Mouse (Mus musculus): ENCODE measurements at regions not wholly inside any gene's neighbourhood (a gene's known extent, or its start where the extent isn't known, plus 50 kb on each side); places are given as distances from the start of the nearest gene placed in this dataset.

DNA sequence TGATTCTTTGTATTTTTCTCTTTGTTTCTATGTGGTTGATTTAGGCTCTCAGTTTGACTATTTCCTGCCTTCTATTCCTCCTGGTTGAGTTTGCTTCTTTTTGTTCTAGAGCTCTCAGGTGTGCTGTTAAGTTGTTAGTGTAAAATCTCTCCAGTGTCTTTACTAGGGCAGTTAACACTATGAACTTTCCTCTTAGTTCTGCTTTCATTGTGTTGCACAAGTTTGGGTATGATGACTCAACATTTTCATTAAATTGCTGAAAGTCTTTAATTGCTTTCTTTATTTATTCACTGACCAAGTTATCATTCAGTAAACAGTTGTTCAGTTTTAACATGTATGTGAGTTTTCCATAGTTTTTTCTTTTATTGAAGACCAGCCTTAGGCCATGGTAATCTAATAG is 772.9 kb upstream of the Marcks start:
- no peak overlapping the region for H3K9ac ChIP-seq (ENCODE audit: insufficient read depth, low read depth)
- no peaks in the 10 kb centered on the region for H3K36me3 ChIP-seq (replicated peaks in 1 of 2; ENCODE audit: control insufficient read depth in 1 of 2, insufficient read depth in 1 of 2, low read length in 1 of 2)
- no peak overlapping the region for H3K4me2 ChIP-seq (ENCODE audit: insufficient read depth, low read depth, poor library complexity, severe bottlenecking)
- H3K27me3 ChIP-seq (replicated peaks): no peaks in the 10 kb centered on the region
- in situ Hi-C loops (cut with MboI; ENCODE audit: low pct_ligation_motif_present, low pct_unique_long_range_greater_than_20kb, low sequenced_read_pairs) (no loop called here), dilution Hi-C loops (cut with MboI; ENCODE audit: extremely low pct_ligation_motif_present, extremely low pct_unique_long_range_greater_than_20kb, low sequenced_read_pairs) (no loop called here)
- no peaks in the 10 kb centered on the region for H3K79me2 ChIP-seq (replicated peaks; ENCODE audit: control insufficient read depth, extremely low read depth, insufficient read depth, poor library complexity, severe bottlenecking)
- DNase-seq (ENCODE audit: extremely low read depth): no peak
- no peaks in the 10 kb centered on the region for H3K9me3 ChIP-seq (replicated peaks; ENCODE audit: low read length)
- no peaks in the 10 kb centered on the region for H3K4me1 ChIP-seq (ENCODE audit: control insufficient read depth in 1 of 2, insufficient read depth in 2 of 2)
- H3K27ac ChIP-seq (ENCODE audit: insufficient read depth, low read depth): no peak overlapping the region
- no peak overlapping the region for H3K4me3 ChIP-seq (replicated peaks in 1 of 3; ENCODE audit: low read depth in 2 of 3, low read length in 2 of 3, poor library complexity in 1 of 3)
- no peak for TF ChIP-seq ETS1 (conservative IDR thresholded peaks at IDR 0.05; ENCODE audit: low read depth, low read length)
- no peak for TF ChIP-seq EP300 (IDR thresholded peaks at IDR 0.05; ENCODE audit: low read length)
- TF ChIP-seq RAD21 (IDR thresholded peaks at IDR 0.05; ENCODE audit: low read depth, low read length): no peak
- TF ChIP-seq MAZ (IDR thresholded peaks at IDR 0.05; ENCODE audit: low read depth, low read length): no peak
- no peak for TF ChIP-seq CTCF (conservative IDR thresholded peaks at IDR 0.05 in 1 of 2, IDR thresholded peaks at IDR 0.05 in 1 of 2; ENCODE audit: low read depth in 2 of 2, low read length in 2 of 2)
- no peak for TF ChIP-seq E2F4 (IDR thresholded peaks at IDR 0.05; ENCODE audit: insufficient replicate concordance, low read depth, low read length)
- no peak for TF ChIP-seq SMC3 (IDR thresholded peaks at IDR 0.05; ENCODE audit: low read depth, low read length)
- no peak for TF ChIP-seq ZNF384 (IDR thresholded peaks at IDR 0.05; ENCODE audit: low read depth, low read length)
- TF ChIP-seq ZKSCAN1 (IDR thresholded peaks at IDR 0.05; ENCODE audit: borderline replicate concordance, low read depth, low read length): no peak
- TF ChIP-seq UBTF (IDR thresholded peaks at IDR 0.05; ENCODE audit: low read depth, low read length): no peak
- TF ChIP-seq SIN3A (IDR thresholded peaks at IDR 0.05; ENCODE audit: low read length): no peak
- TF ChIP-seq MAX (IDR thresholded peaks at IDR 0.05; ENCODE audit: low read length): no peak
- no peak for TF ChIP-seq CHD1 (IDR thresholded peaks at IDR 0.05; ENCODE audit: low read depth, low read length)
- no peak for TF ChIP-seq ELF1 (IDR thresholded peaks at IDR 0.05; ENCODE audit: low read depth, low read length)
- no peak for TF ChIP-seq MAFK (IDR thresholded peaks at IDR 0.05; ENCODE audit: insufficient replicate concordance, low read length)
- no peak for TF ChIP-seq ZMIZ1 (IDR thresholded peaks at IDR 0.05; ENCODE audit: low read depth, low read length)
- no peak for TF ChIP-seq JUN (IDR thresholded peaks at IDR 0.05; ENCODE audit: insufficient read depth, low read depth, low read length)
- no peak for TF ChIP-seq RCOR1 (conservative IDR thresholded peaks at IDR 0.05; ENCODE audit: low read depth, low read length)

DNA sequence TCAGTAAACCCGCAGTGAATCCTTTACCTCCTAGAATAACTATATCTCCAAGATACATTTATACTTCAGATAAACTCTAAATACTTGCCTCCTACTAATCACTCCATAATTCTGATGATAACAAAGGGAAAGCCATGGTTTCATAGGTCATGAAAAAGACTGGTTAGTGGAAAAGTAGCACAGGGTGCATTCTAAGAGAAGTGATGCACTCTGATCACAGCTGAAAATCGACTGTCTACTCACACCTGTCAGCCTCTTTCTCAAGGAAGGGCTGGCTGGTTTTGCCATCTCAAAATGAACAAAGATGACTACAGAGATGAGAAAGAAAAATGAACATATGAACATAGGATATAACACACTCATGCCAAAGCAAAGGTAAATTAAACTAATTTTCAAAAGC is 769.6 kb upstream of the Marcks start:
- no peak for DNase-seq (ENCODE audit: extremely low read depth)
- Histone ChIP-seq H3K9ac (ENCODE audit: insufficient read depth, low read depth) (no peak overlapping the region), H3K4me2 (ENCODE audit: insufficient read depth, low read depth, poor library complexity, severe bottlenecking) (no peak overlapping the region), H3K36me3 (replicated peaks in 1 of 2; ENCODE audit: control insufficient read depth in 1 of 2, insufficient read depth in 1 of 2, low read length in 1 of 2) (no peaks in the 10 kb centered on the region), H3K4me1 (ENCODE audit: control insufficient read depth in 1 of 2, insufficient read depth in 2 of 2) (no peaks in the 10 kb centered on the region), H3K27ac (ENCODE audit: insufficient read depth, low read depth) (no peak overlapping the region), H3K79me2 (replicated peaks; ENCODE audit: control insufficient read depth, extremely low read depth, insufficient read depth, poor library complexity, severe bottlenecking) (no peaks in the 10 kb centered on the region), H3K4me3 (replicated peaks in 1 of 3; ENCODE audit: low read depth in 2 of 3, low read length in 2 of 3, poor library complexity in 1 of 3) (no peak overlapping the region), H3K9me3 (replicated peaks; ENCODE audit: low read length) (no peaks in the 10 kb centered on the region), H3K27me3 (replicated peaks) (no peaks in the 10 kb centered on the region)
- TF ChIP-seq NELFE (IDR thresholded peaks at IDR 0.05; ENCODE audit: low read depth, low read length) (no peak), HCFC1 (IDR thresholded peaks at IDR 0.05; ENCODE audit: low read depth, low read length) (no peak), PAX5 (IDR thresholded peaks at IDR 0.05; ENCODE audit: low read length) (no peak), ZKSCAN1 (IDR thresholded peaks at IDR 0.05; ENCODE audit: borderline replicate concordance, low read depth, low read length) (no peak), MEF2A (IDR thresholded peaks at IDR 0.05; ENCODE audit: borderline replicate concordance, low read depth, low read length) (no peak), USF1 (IDR thresholded peaks at IDR 0.05; ENCODE audit: low read depth, low read length) (no peak), ETS1 (conservative IDR thresholded peaks at IDR 0.05; ENCODE audit: low read depth, low read length) (no peak), MAX (IDR thresholded peaks at IDR 0.05; ENCODE audit: low read length) (no peak), CTCF (conservative IDR thresholded peaks at IDR 0.05 in 1 of 2, IDR thresholded peaks at IDR 0.05 in 1 of 2; ENCODE audit: low read depth in 2 of 2, low read length in 2 of 2) (no peak), TCF12 (IDR thresholded peaks at IDR 0.05; ENCODE audit: low read depth, low read length) (no peak), NRF1 (IDR thresholded peaks at IDR 0.05; ENCODE audit: low read depth, low read length) (no peak), CHD1 (IDR thresholded peaks at IDR 0.05; ENCODE audit: low read depth, low read length) (no peak), IRF4 (IDR thresholded peaks at IDR 0.05; ENCODE audit: low read depth, low read length) (no peak), RAD21 (IDR thresholded peaks at IDR 0.05; ENCODE audit: low read depth, low read length) (no peak)
- in situ Hi-C loops (cut with MboI; ENCODE audit: low pct_ligation_motif_present, low pct_unique_long_range_greater_than_20kb, low sequenced_read_pairs): no loop called here
- dilution Hi-C loops (cut with MboI; ENCODE audit: extremely low pct_ligation_motif_present, extremely low pct_unique_long_range_greater_than_20kb, low sequenced_read_pairs): no loop called here

Data from CH12.LX (cell line).